Mouse (Mus musculus): ENCODE measurements around the gene Osbpl11.

Gene Osbpl11

GRCm38 (mm10) chr16:33283079-33283478 lies 98.2 kb downstream of the Osbpl11 start:
- H3K27me3 ChIP-seq (ENCODE audit: control insufficient read depth, insufficient read depth, low read length, poor library complexity, severe bottlenecking), result no peaks in the 10 kb centered on the region
- peaks cover 15% of the 10 kb centered on the region for H3K36me3 ChIP-seq (ENCODE audit: control insufficient read depth, insufficient read depth, low read length, poor library complexity, severe bottlenecking)

DNA sequence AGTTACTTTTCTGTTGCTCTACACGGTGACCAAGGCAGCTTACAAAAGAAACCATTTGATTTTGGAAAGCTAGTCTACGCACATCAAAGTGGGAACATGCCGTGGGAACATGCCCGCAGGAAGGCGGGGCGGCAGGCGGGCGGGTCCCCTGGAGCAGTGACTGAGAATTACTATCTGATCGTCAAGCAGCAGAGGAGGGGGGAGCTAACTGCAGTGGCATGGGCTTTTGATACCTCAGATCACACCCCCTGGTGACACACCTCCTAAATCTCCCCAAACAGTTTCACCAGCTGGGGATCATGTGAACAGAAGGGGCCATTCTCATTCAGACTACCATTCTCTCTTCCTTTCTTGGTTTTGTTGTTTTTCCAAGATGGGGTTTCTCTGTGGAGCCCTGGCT lies 103.7 kb downstream of the Osbpl11 start:
- Histone ChIP-seq H3K27me3 (ENCODE audit: control insufficient read depth, insufficient read depth, low read length, poor library complexity, severe bottlenecking) (no peaks in the 10 kb centered on the region), H3K36me3 (ENCODE audit: control insufficient read depth, insufficient read depth, low read length, poor library complexity, severe bottlenecking) (peaks cover 13% of the 10 kb centered on the region)
- no peak for DNase-seq (ENCODE audit: low read depth, low spot score)

More at GRCm38 (mm10) chr16:33283079-33283478, 98.2 kb downstream of the Osbpl11 start:
- DNase-seq (ENCODE audit: low read depth, low spot score), result no peak

GRCm38 (mm10) chr16:33289981-33290380 lies 105.1 kb downstream of the Osbpl11 start:
- DNase-seq (ENCODE audit: low read depth, low spot score), result no peak
- H3K27me3 ChIP-seq (ENCODE audit: control insufficient read depth, insufficient read depth, low read length, poor library complexity, severe bottlenecking), result no peaks in the 10 kb centered on the region
- peaks cover 20% of the 10 kb centered on the region for H3K36me3 ChIP-seq (ENCODE audit: control insufficient read depth, insufficient read depth, low read length, poor library complexity, severe bottlenecking)

- no peak for DNase-seq (ENCODE audit: low read depth, low spot score)
- peaks cover 28% of the 10 kb centered on the region for H3K36me3 ChIP-seq (ENCODE audit: control insufficient read depth, insufficient read depth, low read length, poor library complexity, severe bottlenecking)
- no peaks in the 10 kb centered on the region for H3K27me3 ChIP-seq (ENCODE audit: control insufficient read depth, insufficient read depth, low read length, poor library complexity, severe bottlenecking)
Observed at GRCm38 (mm10) chr16:33292241-33292640, 107.4 kb downstream of the Osbpl11 start.

All from splenic B cell, adult 2 months (primary cell).